Mouse (Mus musculus): ENCODE measurements around the gene Prrc2c. TPM values are rescaled to one million over a fixed set of nuclear protein-coding genes. Genes with fewer than 3 reads are reported as not detected.
"Not testable (repeated sequence)": the region's sequence is repeated elsewhere in the genome, so short reads cannot be mapped to it uniquely, and the experiment has no call there.

Gene Prrc2c
- polyA plus RNA-seq (2014; fragmentation: Nextera tagmentation; extraction: Ambion mirVana) = 156 and 164 TPM in 2 replicates

DNA sequence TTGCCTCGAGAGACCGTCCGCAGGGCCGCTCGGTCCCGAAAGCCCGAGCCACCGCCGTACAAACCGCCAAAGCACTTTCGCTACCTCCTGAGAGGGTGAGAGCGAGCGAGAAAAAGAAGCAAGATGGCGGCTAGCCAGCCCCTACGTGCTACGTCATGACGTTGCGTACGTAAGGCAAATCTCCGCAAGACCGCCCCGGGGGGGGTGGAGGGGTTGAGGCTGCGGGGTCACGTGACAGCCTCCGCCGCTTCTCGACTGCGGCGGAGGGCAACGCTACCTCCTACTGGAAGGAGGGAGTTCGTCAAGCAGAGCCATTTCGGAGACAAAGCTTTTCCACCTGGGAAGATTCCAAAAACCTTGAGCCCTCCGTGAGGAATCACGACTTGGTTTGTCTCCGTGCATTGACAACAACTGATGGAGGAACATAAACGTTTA is at the start of gene Prrc2c:
Prrc2c (minus strand) TSS at position 156 of the 435 bp plus-strand sequence.
- H3K4me1 ChIP-seq (ENCODE audit: control insufficient read depth, insufficient read depth, low read length) = no peaks in the 10 kb centered on the region
- WGBS = under 1% methylated on average over 36 of the region's 36 CpGs
- H3K4me3 ChIP-seq (ENCODE audit: low read depth, low read length) = peak within 1 kb of the TSS; percentile 99
- ATAC-seq (replicated peaks; ENCODE audit: insufficient number of reproducible peaks, low FRiP score, low TSS enrichment, low read depth) = peak; percentile 92
- H3K36me3 ChIP-seq (replicated peaks; ENCODE audit: control insufficient read depth, insufficient read depth, low read depth, low read length) = no peaks in the 10 kb centered on the region
- peak within 1 kb of the TSS; percentile 98 for H3K27ac ChIP-seq (replicated peaks; ENCODE audit: low read depth, low read length)
- DNase-seq (ENCODE audit: low spot score) = peak; percentile 100
- H3K9me3 ChIP-seq (replicated peaks; ENCODE audit: control insufficient read depth, low read length) = no peaks in the 10 kb centered on the region
- peak within 1 kb of the TSS; percentile 99 for H3K9ac ChIP-seq (replicated peaks; ENCODE audit: low read length)
- peak within 1 kb of the TSS; percentile 70 for H3K4me2 ChIP-seq (ENCODE audit: low read depth, low read length)
- H3K27me3 ChIP-seq (ENCODE audit: control insufficient read depth, insufficient read depth, low read length) = no peaks in the 10 kb centered on the region

DNA sequence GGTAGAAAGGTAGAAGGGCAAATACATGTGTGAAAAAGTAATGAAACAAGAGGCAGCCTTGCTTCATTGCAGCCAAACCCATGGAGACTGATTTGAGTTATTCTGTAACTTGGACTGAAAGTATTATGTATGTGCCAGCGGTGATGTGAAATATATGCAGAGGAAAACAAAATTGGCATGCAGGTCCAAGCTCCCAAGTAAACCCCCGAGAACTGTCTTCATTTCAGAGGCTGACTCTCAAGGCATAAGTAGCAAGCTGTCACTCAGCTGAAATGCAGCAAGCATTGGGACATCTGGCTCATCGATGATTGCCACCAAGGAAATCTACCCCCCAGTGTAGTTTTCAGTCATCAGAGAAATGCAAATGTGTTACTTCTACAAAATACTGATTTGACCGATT is 44.9 kb upstream of the Prrc2c start:
- Histone ChIP-seq H3K4me3 (ENCODE audit: low read depth, low read length) (no peak overlapping the region), H3K9ac (replicated peaks; ENCODE audit: low read length) (no peak overlapping the region), H3K9me3 (replicated peaks; ENCODE audit: control insufficient read depth, low read length) (no peaks in the 10 kb centered on the region), H3K27me3 (ENCODE audit: control insufficient read depth, insufficient read depth, low read length) (no peaks in the 10 kb centered on the region), H3K36me3 (replicated peaks; ENCODE audit: control insufficient read depth, insufficient read depth, low read depth, low read length) (no peaks in the 10 kb centered on the region), H3K4me1 (ENCODE audit: control insufficient read depth, insufficient read depth, low read length) (no peaks in the 10 kb centered on the region), H3K27ac (replicated peaks; ENCODE audit: low read depth, low read length) (no peak overlapping the region), H3K4me2 (ENCODE audit: low read depth, low read length) (no peak overlapping the region)
- WGBS = 83% methylated on average over 4 of the region's 4 CpGs
- no peak for DNase-seq (ENCODE audit: low spot score)
- no peak for ATAC-seq (replicated peaks; ENCODE audit: insufficient number of reproducible peaks, low FRiP score, low TSS enrichment, low read depth)

DNA sequence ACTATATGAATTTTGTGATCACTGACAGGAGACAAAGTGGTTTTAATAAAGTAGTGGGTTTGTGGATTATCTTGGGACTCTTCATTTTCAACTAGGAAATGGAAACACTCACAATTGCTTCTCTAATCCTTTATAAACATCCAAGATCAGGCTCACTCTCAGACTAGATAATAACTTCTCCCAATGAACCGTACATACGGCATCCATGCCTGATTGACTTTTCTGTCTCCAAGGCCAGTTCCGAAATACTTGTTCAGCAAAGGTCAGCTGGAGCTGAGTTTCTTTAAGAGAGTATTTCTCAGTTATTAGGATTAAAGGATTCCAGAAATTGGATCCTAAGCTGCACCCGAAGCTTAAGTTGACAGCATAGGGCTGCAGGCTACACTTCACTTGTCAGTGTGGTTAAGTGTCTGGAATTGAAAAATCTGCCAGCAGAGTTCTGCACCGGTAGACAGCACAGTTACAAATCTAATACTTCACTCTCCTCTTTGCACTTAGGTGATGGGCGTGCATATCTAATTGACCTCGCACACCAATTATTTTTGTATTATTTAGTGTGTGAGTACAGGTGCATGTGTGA is 43.4 kb upstream of the Prrc2c start:
- no peak overlapping the region for H3K27ac ChIP-seq (replicated peaks; ENCODE audit: low read depth, low read length)
- WGBS = 76% methylated on average over 7 of the region's 7 CpGs

DNA sequence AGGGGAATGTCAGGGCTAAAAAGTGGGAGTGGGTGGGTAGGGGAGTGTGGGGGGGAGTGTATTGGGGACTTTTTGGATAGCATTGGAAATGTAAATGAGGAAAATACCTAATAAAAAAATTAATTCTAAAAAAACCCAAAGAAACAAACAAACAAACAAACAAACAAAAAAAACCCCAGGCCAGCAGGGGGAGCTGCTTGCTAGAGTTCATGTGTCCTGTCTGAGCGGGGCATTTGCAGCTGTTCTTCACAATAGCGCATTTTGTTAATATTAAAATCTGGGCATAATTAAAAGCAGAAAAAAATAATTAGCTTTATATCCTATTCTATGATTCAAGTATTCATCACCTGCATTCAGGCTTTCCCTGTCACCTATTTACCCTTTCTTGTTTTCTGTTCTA is 40.7 kb upstream of the Prrc2c start:
- not testable (repeated sequence) for H3K4me2 ChIP-seq (ENCODE audit: low read depth, low read length); H3K4me3 ChIP-seq (ENCODE audit: low read depth, low read length); H3K9ac ChIP-seq (replicated peaks; ENCODE audit: low read length); ATAC-seq (replicated peaks; ENCODE audit: insufficient number of reproducible peaks, low FRiP score, low TSS enrichment, low read depth); H3K36me3 ChIP-seq (replicated peaks; ENCODE audit: control insufficient read depth, insufficient read depth, low read depth, low read length); H3K9me3 ChIP-seq (replicated peaks; ENCODE audit: control insufficient read depth, low read length); H3K27me3 ChIP-seq (ENCODE audit: control insufficient read depth, insufficient read depth, low read length); H3K27ac ChIP-seq (replicated peaks; ENCODE audit: low read depth, low read length); DNase-seq (ENCODE audit: low spot score); H3K4me1 ChIP-seq (ENCODE audit: control insufficient read depth, insufficient read depth, low read length)
- 89% methylated on average over 2 of the region's 2 CpGs for WGBS

More for the DNA sequence above, 43.4 kb upstream of the Prrc2c start:
- H3K9me3 ChIP-seq (replicated peaks; ENCODE audit: control insufficient read depth, low read length) = no peaks in the 10 kb centered on the region
- no peak overlapping the region for H3K9ac ChIP-seq (replicated peaks; ENCODE audit: low read length)
- DNase-seq (ENCODE audit: low spot score) = peak; percentile 21
- no peaks in the 10 kb centered on the region for H3K36me3 ChIP-seq (replicated peaks; ENCODE audit: control insufficient read depth, insufficient read depth, low read depth, low read length)
- H3K4me2 ChIP-seq (ENCODE audit: low read depth, low read length) = no peak overlapping the region
- H3K4me1 ChIP-seq (ENCODE audit: control insufficient read depth, insufficient read depth, low read length) = no peaks in the 10 kb centered on the region
- no peak for ATAC-seq (replicated peaks; ENCODE audit: insufficient number of reproducible peaks, low FRiP score, low TSS enrichment, low read depth)
- no peaks in the 10 kb centered on the region for H3K27me3 ChIP-seq (ENCODE audit: control insufficient read depth, insufficient read depth, low read length)
- no peak overlapping the region for H3K4me3 ChIP-seq (ENCODE audit: low read depth, low read length)

GRCm38 (mm10) chr1:162777943-162778538 is 37.7 kb upstream of the Prrc2c start:
- Histone ChIP-seq H3K27me3 (ENCODE audit: control insufficient read depth, insufficient read depth, low read length) (no peaks in the 10 kb centered on the region), H3K4me3 (ENCODE audit: low read depth, low read length) (no peak overlapping the region), H3K36me3 (replicated peaks; ENCODE audit: control insufficient read depth, insufficient read depth, low read depth, low read length) (no peaks in the 10 kb centered on the region), H3K27ac (replicated peaks; ENCODE audit: low read depth, low read length) (no peak overlapping the region), H3K9me3 (replicated peaks; ENCODE audit: control insufficient read depth, low read length) (no peaks in the 10 kb centered on the region), H3K9ac (replicated peaks; ENCODE audit: low read length) (no peak overlapping the region), H3K4me2 (ENCODE audit: low read depth, low read length) (no peak overlapping the region), H3K4me1 (ENCODE audit: control insufficient read depth, insufficient read depth, low read length) (no peaks in the 10 kb centered on the region)
- DNase-seq (ENCODE audit: low spot score) (no peak), ATAC-seq (replicated peaks; ENCODE audit: insufficient number of reproducible peaks, low FRiP score, low TSS enrichment, low read depth) (no peak)
- 87% methylated on average over 5 of the region's 5 CpGs for WGBS

DNA sequence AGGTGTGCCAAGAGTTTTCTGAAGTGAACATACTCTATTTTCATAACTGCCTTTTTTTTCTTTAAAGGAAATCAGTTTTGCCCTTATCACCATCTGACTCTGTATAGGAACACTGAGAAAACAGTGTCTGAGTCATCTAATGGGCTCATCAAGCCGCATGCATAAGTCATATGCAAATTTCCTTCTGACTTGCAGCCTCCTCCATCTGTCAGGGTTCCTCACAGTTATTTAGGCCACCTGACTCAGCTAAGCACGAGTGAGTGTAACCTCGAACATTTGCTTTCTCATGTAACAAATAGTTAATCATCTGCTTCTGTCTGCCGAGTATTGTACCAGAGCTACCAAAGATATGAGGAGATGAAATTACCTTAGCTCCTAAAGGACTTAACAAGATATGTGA is 33.3 kb upstream of the Prrc2c start:
- H3K27me3 ChIP-seq (ENCODE audit: control insufficient read depth, insufficient read depth, low read length) = no peaks in the 10 kb centered on the region
- no peak overlapping the region for H3K9ac ChIP-seq (replicated peaks; ENCODE audit: low read length)
- DNase-seq (ENCODE audit: low spot score) (no peak), ATAC-seq (replicated peaks; ENCODE audit: insufficient number of reproducible peaks, low FRiP score, low TSS enrichment, low read depth) (no peak)
- H3K36me3 ChIP-seq (replicated peaks; ENCODE audit: control insufficient read depth, insufficient read depth, low read depth, low read length) = no peaks in the 10 kb centered on the region
- H3K4me3 ChIP-seq (ENCODE audit: low read depth, low read length) = no peak overlapping the region
- H3K27ac ChIP-seq (replicated peaks; ENCODE audit: low read depth, low read length) = no peak overlapping the region
- no peak overlapping the region for H3K4me2 ChIP-seq (ENCODE audit: low read depth, low read length)
- H3K4me1 ChIP-seq (ENCODE audit: control insufficient read depth, insufficient read depth, low read length) = no peaks in the 10 kb centered on the region
- 75% methylated on average over 4 of the region's 4 CpGs for WGBS
- H3K9me3 ChIP-seq (replicated peaks; ENCODE audit: control insufficient read depth, low read length) = no peaks in the 10 kb centered on the region

GRCm38 (mm10) chr1:162771617-162772360 is 31.4 kb upstream of the Prrc2c start:
- no peak overlapping the region for H3K9ac ChIP-seq (replicated peaks; ENCODE audit: low read length)
- WGBS = 42% methylated on average over 4 of the region's 4 CpGs
- DNase-seq (ENCODE audit: low spot score) = no peak
- H3K27me3 ChIP-seq (ENCODE audit: control insufficient read depth, insufficient read depth, low read length) = no peaks in the 10 kb centered on the region
- H3K4me2 ChIP-seq (ENCODE audit: low read depth, low read length) = no peak overlapping the region
- H3K36me3 ChIP-seq (replicated peaks; ENCODE audit: control insufficient read depth, insufficient read depth, low read depth, low read length) = no peaks in the 10 kb centered on the region
- no peak overlapping the region for H3K4me3 ChIP-seq (ENCODE audit: low read depth, low read length)
- no peak for ATAC-seq (replicated peaks; ENCODE audit: insufficient number of reproducible peaks, low FRiP score, low TSS enrichment, low read depth)
- no peaks in the 10 kb centered on the region for H3K4me1 ChIP-seq (ENCODE audit: control insufficient read depth, insufficient read depth, low read length)
- H3K27ac ChIP-seq (replicated peaks; ENCODE audit: low read depth, low read length) = no peak overlapping the region
- H3K9me3 ChIP-seq (replicated peaks; ENCODE audit: control insufficient read depth, low read length) = no peaks in the 10 kb centered on the region

- ATAC-seq (replicated peaks; ENCODE audit: insufficient number of reproducible peaks, low FRiP score, low TSS enrichment, low read depth) (no peak), DNase-seq (ENCODE audit: low spot score) (no peak)
- H3K27ac ChIP-seq (replicated peaks; ENCODE audit: low read depth, low read length) = no peak overlapping the region
- WGBS = 84% methylated on average over 6 of the region's 6 CpGs
- H3K9me3 ChIP-seq (replicated peaks; ENCODE audit: control insufficient read depth, low read length) = no peaks in the 10 kb centered on the region
- no peak overlapping the region for H3K4me2 ChIP-seq (ENCODE audit: low read depth, low read length)
- no peaks in the 10 kb centered on the region for H3K27me3 ChIP-seq (ENCODE audit: control insufficient read depth, insufficient read depth, low read length)
- H3K4me3 ChIP-seq (ENCODE audit: low read depth, low read length) = no peak overlapping the region
- H3K4me1 ChIP-seq (ENCODE audit: control insufficient read depth, insufficient read depth, low read length) = no peaks in the 10 kb centered on the region
- no peaks in the 10 kb centered on the region for H3K36me3 ChIP-seq (replicated peaks; ENCODE audit: control insufficient read depth, insufficient read depth, low read depth, low read length)
- no peak overlapping the region for H3K9ac ChIP-seq (replicated peaks; ENCODE audit: low read length)
These were observed 11.7 kb upstream of the Prrc2c start for GRCm38 (mm10) chr1:162752009-162752408.
